Mouse (Mus musculus): ENCODE measurements around the gene Wiz. TPM values are rescaled to one million over a fixed set of nuclear protein-coding genes. Genes with fewer than 3 reads are reported as not detected.

Wiz gene
- polyA plus RNA-seq, 1 experiment from 2014 or later = 28.7 TPM

DNA sequence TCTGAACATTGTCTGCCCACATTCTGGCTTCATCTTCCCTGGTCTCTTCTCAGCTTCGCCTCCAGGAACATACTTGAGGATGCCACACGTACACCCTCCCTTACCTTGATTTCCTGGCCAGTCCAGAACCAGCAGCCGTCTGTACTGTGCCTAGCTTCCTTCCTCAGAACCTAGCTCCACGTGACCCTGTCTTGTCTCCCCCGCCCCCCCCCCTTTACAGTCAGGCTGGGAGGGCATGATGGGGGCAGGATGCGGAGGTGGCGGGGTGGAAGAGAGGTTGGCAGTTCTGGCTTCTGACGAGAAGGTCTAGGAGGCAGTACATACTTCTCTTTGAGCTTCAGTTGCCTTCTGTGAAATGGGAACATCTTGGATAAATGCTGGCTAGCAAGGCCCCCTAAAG, 14.2 kb upstream of the Wiz start, which contains the start of gene Rasal3:
Gene Rasal3 (minus strand): TSS at position 167 of the 400 bp plus-strand sequence.
- no peak within 1 kb of the TSS for H3K27ac ChIP-seq
- H3K9me3 ChIP-seq = no peaks in the 10 kb centered on the region
- no peaks in the 10 kb centered on the region for H3K4me1 ChIP-seq
- H3K27me3 ChIP-seq = peaks cover 12% of the 10 kb centered on the region
- no peak within 1 kb of the TSS for H3K4me3 ChIP-seq
- 75% methylated on average over 8 of the region's 8 CpGs for WGBS
- H3K9ac ChIP-seq = no peak within 1 kb of the TSS
- no peak within 1 kb of the TSS for H3K4me2 ChIP-seq
- ATAC-seq (ENCODE audit: insufficient number of reproducible peaks, insufficient read depth, low FRiP score, low TSS enrichment, low read depth) = no peak
- H3K36me3 ChIP-seq = no peaks in the 10 kb centered on the region

DNA sequence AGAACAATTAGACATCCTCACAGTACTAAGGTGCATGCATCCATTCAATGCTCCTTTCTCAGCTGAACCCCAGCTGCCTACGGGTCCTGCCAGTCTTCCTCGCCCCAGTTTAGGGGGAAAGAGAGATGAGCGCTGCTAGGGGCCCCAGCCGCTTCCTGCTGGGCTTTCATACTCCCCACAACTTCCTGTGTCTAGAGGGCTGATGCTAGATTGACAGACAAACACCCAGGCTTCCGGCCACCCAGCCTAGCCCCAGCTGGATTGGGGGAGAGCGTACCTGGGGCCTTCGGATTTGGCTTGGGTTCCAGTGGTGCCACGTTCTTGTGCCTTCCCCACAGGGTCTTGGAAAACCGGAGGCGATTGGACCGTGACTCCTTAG, 13.5 kb upstream of the Wiz start:
- Histone ChIP-seq H3K9me3 (no peaks in the 10 kb centered on the region), H3K4me2 (no peak overlapping the region), H3K9ac (no peak overlapping the region), H3K27me3 (peaks cover 19% of the 10 kb centered on the region), H3K27ac (no peak overlapping the region), H3K4me3 (no peak overlapping the region), H3K4me1 (no peaks in the 10 kb centered on the region), H3K36me3 (no peaks in the 10 kb centered on the region)
- 76% methylated on average over 11 of the region's 11 CpGs for WGBS
- no peak for ATAC-seq (ENCODE audit: insufficient number of reproducible peaks, insufficient read depth, low FRiP score, low TSS enrichment, low read depth)

DNA sequence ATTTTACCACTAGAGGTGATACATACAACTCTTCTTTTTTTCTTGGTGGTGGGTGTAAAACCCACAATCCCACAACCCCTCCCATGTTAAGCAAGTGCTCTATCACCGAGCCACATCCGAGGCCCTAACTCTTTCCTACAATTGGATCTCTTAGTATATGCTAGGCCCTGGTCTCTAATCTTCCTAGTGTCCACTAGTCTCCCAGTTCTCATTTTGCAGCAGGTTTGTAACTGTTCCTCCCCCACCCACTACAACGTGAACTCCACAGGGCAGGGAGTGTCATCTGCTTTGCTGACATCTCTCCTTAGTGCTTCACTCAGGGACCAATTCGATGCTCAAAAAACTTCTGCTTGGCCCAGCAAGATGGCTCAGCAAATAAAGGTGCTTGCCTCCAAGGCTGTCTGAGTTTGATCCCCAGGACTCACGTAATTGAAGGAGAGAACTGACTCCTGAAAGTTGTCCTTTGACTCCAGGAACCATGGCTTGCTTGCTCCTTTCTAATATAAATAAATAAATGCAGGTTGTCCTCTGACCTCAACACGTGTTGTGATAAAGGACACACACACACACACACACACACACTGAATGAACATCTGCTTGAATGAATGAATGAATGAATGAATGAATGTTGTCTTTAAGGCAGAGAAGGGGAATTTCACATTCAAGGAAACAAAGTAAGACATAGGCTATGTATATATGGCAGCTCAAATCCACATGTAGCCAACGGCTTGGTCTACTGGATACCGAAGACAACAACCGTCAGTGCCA, 13.0 kb upstream of the Wiz start:
- Histone ChIP-seq H3K9ac (no peak overlapping the region), H3K9me3 (no peaks in the 10 kb centered on the region), H3K4me1 (no peaks in the 10 kb centered on the region), H3K27ac (no peak overlapping the region), H3K36me3 (no peaks in the 10 kb centered on the region), H3K4me3 (no peak overlapping the region), H3K27me3 (peaks cover 24% of the 10 kb centered on the region), H3K4me2 (no peak overlapping the region)
- no peak for ATAC-seq (ENCODE audit: insufficient number of reproducible peaks, insufficient read depth, low FRiP score, low TSS enrichment, low read depth)
- 82% methylated on average over 9 of the region's 9 CpGs for WGBS

DNA sequence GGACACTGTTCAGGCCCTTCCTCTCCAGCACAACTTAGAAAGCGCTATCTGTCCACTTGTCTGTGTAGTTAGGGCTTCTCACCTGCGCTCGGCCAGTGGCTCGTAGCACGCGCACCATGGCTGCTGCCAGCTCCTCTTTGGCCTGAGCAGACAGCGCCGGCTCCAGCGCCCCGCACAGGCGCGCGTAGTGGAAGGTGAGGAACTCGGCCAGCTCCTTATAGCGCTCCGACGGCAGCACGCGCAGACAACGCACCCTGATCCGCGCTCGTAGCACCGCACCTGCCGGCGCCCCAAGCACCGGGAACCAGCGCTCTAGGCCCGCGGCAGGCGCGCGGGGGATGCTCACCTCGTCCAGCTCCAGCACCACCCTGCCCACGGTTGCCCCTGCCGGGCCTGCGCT, 7.0 kb upstream of the Wiz start:
- no peaks in the 10 kb centered on the region for H3K36me3 ChIP-seq
- peak overlapping the region; percentile 54 for H3K4me2 ChIP-seq
- WGBS = 5% methylated on average over 37 of the region's 37 CpGs
- no peaks in the 10 kb centered on the region for H3K9me3 ChIP-seq
- H3K4me3 ChIP-seq = peak overlapping the region; percentile 33
- H3K27ac ChIP-seq = no peak overlapping the region
- peaks cover 8% of the 10 kb centered on the region for H3K4me1 ChIP-seq
- no peak overlapping the region for H3K9ac ChIP-seq
- peaks cover 84% of the 10 kb centered on the region for H3K27me3 ChIP-seq
- ATAC-seq (ENCODE audit: insufficient number of reproducible peaks, insufficient read depth, low FRiP score, low TSS enrichment, low read depth) = no peak

DNA sequence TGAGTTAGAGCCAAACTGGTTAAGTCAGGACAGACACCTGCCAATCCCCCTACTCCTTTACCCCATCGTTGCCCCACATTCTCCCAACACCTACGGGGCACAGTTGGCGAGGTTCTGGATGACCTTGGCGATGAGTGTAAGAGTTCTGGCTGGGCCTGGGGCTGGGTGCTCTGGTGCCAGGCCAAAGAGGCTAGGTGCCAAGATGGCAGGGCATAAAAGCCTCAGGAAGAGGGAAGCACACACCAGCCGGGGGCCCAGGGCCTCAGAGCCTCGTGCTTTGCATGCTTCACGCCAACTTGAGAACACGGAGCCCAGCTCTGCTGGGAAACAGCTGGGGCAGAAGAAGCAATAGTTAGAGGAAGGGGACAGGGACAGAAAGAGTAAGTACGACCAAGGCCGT, 4.7 kb upstream of the Wiz start:
- H3K36me3 ChIP-seq = no peaks in the 10 kb centered on the region
- H3K4me3 ChIP-seq = no peak overlapping the region
- no peak for ATAC-seq (ENCODE audit: insufficient number of reproducible peaks, insufficient read depth, low FRiP score, low TSS enrichment, low read depth)
- H3K9ac ChIP-seq = no peak overlapping the region
- peaks cover 90% of the 10 kb centered on the region for H3K27me3 ChIP-seq
- no peaks in the 10 kb centered on the region for H3K9me3 ChIP-seq
- H3K4me2 ChIP-seq = no peak overlapping the region
- WGBS = 87% methylated on average over 10 of the region's 10 CpGs
- no peak overlapping the region for H3K27ac ChIP-seq
- H3K4me1 ChIP-seq = peaks cover 8% of the 10 kb centered on the region

DNA sequence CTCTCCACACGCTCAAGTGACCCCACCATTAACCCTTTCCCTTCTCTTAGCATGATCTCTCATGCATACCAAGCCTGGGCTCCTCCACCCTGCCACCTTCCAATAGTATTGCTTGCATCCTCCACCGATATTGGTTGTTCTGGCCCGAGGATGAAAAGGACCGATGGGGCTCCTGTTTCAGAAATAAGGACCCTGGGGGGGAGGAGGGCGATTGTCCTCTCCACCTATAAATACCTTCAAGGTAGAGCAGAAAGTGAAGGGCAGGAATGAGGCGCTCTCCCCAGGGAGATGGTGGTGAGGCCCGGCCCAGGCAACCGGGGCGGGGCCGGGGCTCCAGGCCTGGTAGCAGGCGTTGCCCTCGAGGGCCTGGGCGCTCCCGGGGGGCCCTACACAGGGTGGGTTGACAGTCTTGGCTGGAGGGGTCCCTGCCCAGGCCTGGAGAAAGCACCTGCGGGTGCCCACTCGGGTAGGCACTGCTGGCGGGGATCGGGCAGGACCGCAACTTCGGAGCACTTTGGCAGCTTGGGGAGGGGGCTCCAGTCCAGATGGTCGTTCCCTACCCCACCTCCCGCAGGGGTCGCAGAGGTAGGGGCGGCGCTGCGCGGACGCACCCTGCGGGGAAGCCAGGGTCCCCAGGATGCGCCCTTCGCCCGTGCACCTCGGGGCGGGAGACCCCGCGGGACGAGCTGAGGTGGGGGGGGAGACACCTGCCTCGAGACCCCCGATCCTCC, 704 bp downstream of the Wiz start:
- peak; percentile 62; the same call in 1 of the 2 replicates for ATAC-seq (ENCODE audit: insufficient number of reproducible peaks, insufficient read depth, low FRiP score, low TSS enrichment, low read depth)
- peaks cover 36% of the 10 kb centered on the region for H3K27me3 ChIP-seq
- H3K36me3 ChIP-seq = peaks cover 21% of the 10 kb centered on the region
- peak overlapping the region; percentile 99 for H3K4me2 ChIP-seq
- under 1% methylated on average over 30 of the region's 39 CpGs for WGBS
- peak overlapping the region; percentile 85 for H3K9ac ChIP-seq
- H3K4me1 ChIP-seq = peaks cover 13% of the 10 kb centered on the region
- peak overlapping the region; percentile 33; the same call in 1 of the 2 replicates for H3K27ac ChIP-seq
- no peaks in the 10 kb centered on the region for H3K9me3 ChIP-seq
- peak overlapping the region; percentile 73 for H3K4me3 ChIP-seq

DNA sequence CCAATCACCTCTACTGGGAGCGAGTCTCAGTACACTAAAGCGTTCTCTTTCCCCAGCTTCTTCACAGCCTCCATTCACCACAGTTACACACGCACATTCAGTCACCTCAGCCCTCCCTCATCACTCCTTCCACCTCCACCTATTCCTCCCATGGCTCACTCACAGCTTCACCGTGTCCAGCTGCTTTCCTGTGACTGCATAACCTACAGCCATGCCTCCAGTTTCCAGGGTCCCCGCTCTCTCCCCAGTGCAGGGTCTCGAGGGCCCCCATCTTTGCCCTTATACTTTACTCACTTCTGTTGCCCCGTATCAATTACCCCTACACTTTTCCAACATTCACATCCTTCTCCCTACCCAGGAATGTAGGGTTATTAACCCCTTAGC, 1.3 kb downstream of the Wiz start:
- H3K9me3 ChIP-seq = no peaks in the 10 kb centered on the region

DNA sequence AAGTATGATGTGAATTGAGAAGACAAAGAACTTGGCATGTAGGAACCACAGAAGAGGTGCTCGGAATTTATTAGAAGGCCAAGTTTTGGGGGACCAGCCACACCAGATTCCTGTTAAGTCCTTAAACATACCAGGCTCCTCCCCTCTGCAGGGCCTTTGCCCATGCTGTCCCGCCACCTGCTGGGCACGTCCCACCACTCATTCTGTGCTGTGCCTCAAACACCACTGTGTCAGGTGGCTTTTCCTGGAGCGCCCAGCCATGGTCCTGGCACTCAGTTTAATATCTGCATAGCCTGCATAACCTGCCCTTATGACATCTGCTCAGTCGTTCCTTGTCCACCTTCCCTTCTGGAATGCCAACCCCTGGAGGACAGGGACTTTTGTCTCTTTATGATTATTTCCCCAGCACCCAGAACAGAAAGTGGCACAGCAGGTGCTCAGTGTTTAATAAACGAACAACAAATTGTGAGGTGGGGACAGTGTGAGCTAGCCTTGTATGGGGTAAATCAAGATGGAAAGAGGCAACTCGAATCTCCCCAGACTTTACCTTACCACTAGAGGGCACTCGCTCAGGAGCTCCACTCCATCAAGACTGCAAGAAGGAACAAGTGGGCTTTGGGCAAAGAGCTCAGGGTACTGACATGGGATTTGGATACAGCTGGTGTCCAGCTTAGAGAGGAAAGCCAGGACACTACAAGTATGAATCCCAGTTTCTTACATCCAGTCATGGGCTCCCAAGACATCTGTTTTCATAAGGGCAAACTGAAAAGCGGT, 2.4 kb downstream of the Wiz start:
- 67% methylated on average over 9 of the region's 9 CpGs for WGBS
- ATAC-seq (ENCODE audit: insufficient number of reproducible peaks, insufficient read depth, low FRiP score, low TSS enrichment, low read depth) = no peak

More for the DNA sequence above, 1.3 kb downstream of the Wiz start:
- no peak for ATAC-seq (ENCODE audit: insufficient number of reproducible peaks, insufficient read depth, low FRiP score, low TSS enrichment, low read depth)
- Histone ChIP-seq H3K27ac (peak overlapping the region; percentile 33; the same call in 1 of the 2 replicates), H3K4me2 (peak overlapping the region; percentile 99), H3K4me3 (peak overlapping the region; percentile 73), H3K9ac (peak overlapping the region; percentile 85), H3K36me3 (peaks cover 27% of the 10 kb centered on the region), H3K4me1 (peaks cover 13% of the 10 kb centered on the region), H3K27me3 (peaks cover 31% of the 10 kb centered on the region)
- WGBS = 27% methylated on average over 7 of the region's 7 CpGs

DNA sequence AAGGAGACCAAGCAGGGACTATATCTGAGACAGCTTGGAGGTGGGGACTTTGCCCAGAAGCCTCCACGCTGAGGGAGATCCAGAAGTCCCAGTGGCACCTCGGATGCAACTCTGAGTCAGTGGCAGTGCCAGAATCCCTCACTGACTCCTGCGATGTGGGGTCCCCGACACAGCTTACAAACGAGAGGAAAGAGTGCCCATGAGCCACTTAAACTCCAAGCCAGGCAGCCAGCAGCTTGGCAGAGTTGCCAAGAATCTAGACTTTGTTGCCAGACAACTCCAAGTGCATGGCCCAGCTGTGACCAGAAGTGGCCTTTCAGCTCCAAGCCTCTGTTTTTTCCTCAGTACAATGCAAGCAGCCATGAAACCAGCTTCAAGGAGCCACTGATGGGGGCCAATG, 5.6 kb downstream of the Wiz start:
- Histone ChIP-seq H3K4me1 (peaks cover 13% of the 10 kb centered on the region), H3K27me3 (no peaks in the 10 kb centered on the region), H3K4me2 (no peak overlapping the region), H3K4me3 (no peak overlapping the region), H3K9me3 (no peaks in the 10 kb centered on the region), H3K27ac (no peak overlapping the region), H3K36me3 (peaks cover 41% of the 10 kb centered on the region), H3K9ac (no peak overlapping the region)
- WGBS = 86% methylated on average over 5 of the region's 5 CpGs
- ATAC-seq (ENCODE audit: insufficient number of reproducible peaks, insufficient read depth, low FRiP score, low TSS enrichment, low read depth) = no peak

More for the DNA sequence above, 2.4 kb downstream of the Wiz start:
- Histone ChIP-seq H3K27ac (no peak overlapping the region), H3K4me1 (peaks cover 13% of the 10 kb centered on the region), H3K27me3 (peaks cover 19% of the 10 kb centered on the region), H3K36me3 (peaks cover 35% of the 10 kb centered on the region), H3K9ac (no peak overlapping the region), H3K4me3 (no peak overlapping the region), H3K9me3 (no peaks in the 10 kb centered on the region), H3K4me2 (no peak overlapping the region)

DNA sequence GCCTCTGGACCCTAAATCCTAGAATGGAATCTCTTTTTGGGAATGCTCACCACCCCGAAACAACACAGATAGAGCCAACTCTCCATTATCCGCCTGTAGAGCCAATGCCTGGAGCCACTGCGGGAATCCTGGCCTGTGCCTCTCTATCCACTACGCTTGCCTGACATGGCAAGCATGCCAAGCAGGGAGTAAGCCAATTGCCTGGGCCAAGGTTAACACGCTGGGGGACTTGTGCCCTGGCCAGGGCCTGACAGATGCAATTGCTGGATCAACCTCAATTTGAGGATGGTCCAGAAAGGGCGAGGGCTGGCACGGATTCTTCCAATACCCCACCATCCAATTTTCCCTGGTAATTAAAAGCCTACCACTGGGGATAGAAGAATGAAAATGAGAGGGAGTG, 6.7 kb downstream of the Wiz start:
- ATAC-seq (ENCODE audit: insufficient number of reproducible peaks, insufficient read depth, low FRiP score, low TSS enrichment, low read depth) = no peak
- Histone ChIP-seq H3K4me2 (no peak overlapping the region), H3K4me3 (no peak overlapping the region), H3K9ac (no peak overlapping the region), H3K9me3 (no peaks in the 10 kb centered on the region), H3K4me1 (peaks cover 3% of the 10 kb centered on the region; the same call in 1 of the 2 replicates), H3K27me3 (no peaks in the 10 kb centered on the region), H3K36me3 (peaks cover 52% of the 10 kb centered on the region), H3K27ac (no peak overlapping the region)
- WGBS = 87% methylated on average over 7 of the region's 7 CpGs

DNA sequence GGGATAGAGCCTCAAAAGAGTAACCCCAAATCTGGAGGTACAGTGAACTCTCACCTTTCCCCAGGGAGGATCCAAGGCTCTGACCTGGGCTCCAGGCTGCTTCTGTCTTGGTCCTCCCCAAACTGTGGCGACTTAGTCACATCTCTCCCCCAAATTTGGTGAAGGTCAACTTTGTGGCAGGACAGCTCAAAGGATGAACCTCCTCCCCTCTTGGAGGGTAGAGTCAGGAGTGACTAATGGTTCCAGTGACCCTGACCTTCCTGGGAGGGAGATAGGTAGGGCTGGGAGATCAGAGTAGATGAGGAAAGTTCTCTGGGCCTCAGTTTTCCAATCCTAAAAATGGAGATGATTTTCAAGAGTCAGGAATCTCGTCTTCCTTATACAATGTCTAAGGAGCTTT, 10.5 kb downstream of the Wiz start:
- peaks cover 46% of the 10 kb centered on the region for H3K36me3 ChIP-seq
- no peak overlapping the region for H3K27ac ChIP-seq
- H3K9me3 ChIP-seq = no peaks in the 10 kb centered on the region
- H3K4me1 ChIP-seq = no peaks in the 10 kb centered on the region
- no peak overlapping the region for H3K4me3 ChIP-seq
- H3K27me3 ChIP-seq = no peaks in the 10 kb centered on the region
- no peak overlapping the region for H3K4me2 ChIP-seq
- no peak for ATAC-seq (ENCODE audit: insufficient number of reproducible peaks, insufficient read depth, low FRiP score, low TSS enrichment, low read depth)
- 69% methylated on average over 2 of the region's 2 CpGs for WGBS
- no peak overlapping the region for H3K9ac ChIP-seq
